Mouse (Mus musculus): ENCODE results near the gene Thop1.
A peak's percentile ranks its signal among the peaks of the same experiment; 100 is the strongest.

DNA sequence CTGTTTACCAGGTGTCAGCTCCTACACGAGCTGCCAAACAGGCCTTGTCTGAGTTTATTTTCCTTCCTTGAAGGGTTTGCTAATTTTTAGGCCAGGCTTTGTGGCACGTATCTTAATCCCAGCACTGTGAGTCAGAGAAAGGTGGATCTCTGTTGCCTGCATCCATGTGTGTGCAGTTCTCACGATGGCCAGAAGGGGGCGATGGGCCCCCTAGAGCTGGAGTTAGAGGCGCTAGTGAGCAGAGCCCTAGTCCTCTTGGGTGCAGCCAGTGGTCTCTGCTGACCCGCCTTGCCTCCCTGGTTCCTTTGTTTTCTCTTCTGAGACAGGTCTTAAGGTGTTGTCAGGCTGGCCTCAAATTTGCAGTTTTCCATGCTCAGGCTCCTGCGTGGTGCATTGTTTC, 3.6 kb downstream of the Thop1 start:
- peak; percentile 80 to 90 (median 83) for TF ChIP-seq CTCF (IDR thresholded peaks at IDR 0.05 in 2 of 3, conservative IDR thresholded peaks at IDR 0.05 in 1 of 3; ENCODE audit: control insufficient read depth in 1 of 3, insufficient read depth in 1 of 3, low read depth in 2 of 3, low read length in 3 of 3, poor library complexity in 1 of 3, severe bottlenecking in 1 of 3)
- no peak for TF ChIP-seq E2F4 (IDR thresholded peaks at IDR 0.05; ENCODE audit: borderline replicate concordance, low read depth, low read length)
- no peak for TF ChIP-seq EP300 (IDR thresholded peaks at IDR 0.05; ENCODE audit: low read depth in 1 of 2, low read length in 2 of 2)
- TF ChIP-seq MYC (IDR thresholded peaks at IDR 0.05; ENCODE audit: low read depth, low read length): no peak
- TF ChIP-seq GATA1 (IDR thresholded peaks at IDR 0.05; ENCODE audit: low read depth, low read length): no peak
- no peak for TF ChIP-seq CHD2 (IDR thresholded peaks at IDR 0.05; ENCODE audit: low read length)
- TF ChIP-seq POLR2A (IDR thresholded peaks at IDR 0.05; ENCODE audit: control insufficient read depth in 1 of 2, insufficient read depth in 1 of 2, low read depth in 1 of 2, low read length in 2 of 2, poor library complexity in 1 of 2): no peak
- no peak for TF ChIP-seq ETS1 (IDR thresholded peaks at IDR 0.05; ENCODE audit: low read depth, low read length)
